Mouse (Mus musculus) adipose tissue, adult 10 weeks (tissue): ENCODE data around the gene Sult2a7. TPM values are rescaled to one million over a fixed set of nuclear protein-coding genes. Genes with fewer than 3 reads are reported as not detected.

Experiments used
- polyA plus RNA-seq: library from polyadenylated mRNA; stranded (reverse); fragments of 350-450 nt; fragmentation: Illumina TruSeq; extraction: RNeasy Lipid Tissue Mini Kit (QIAGEN cat#74804); gene quantifications from one replicate; pipeline ENCODE4 v1.2.3, GENCODE M21; 2014; ENCODE audit warnings: low read depth, low replicate concordance

Sult2a7 gene
- polyA plus RNA-seq: not detected

DNA sequence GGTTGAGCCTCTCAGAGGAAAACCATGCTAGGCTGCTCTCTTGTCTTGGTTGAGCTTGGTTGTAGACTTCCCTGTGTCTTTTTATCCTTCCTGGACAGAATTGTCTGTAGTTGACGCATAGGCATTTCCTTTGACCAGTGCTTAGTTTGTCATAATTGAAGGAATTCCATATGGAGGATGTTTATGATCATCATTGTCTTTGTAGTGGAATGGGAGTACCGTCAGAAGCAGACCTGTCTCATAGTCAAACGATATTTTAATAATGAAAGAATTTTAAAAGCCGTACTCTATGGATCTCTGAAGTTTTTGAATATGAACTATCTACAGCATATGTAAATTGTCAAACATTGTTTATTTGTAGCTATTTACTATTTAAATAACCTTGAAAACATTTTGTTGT is at the start of gene Sult2a7:
Sult2a7 (minus strand) TSS at position 101 of the 400 bp plus-strand sequence.

DNA sequence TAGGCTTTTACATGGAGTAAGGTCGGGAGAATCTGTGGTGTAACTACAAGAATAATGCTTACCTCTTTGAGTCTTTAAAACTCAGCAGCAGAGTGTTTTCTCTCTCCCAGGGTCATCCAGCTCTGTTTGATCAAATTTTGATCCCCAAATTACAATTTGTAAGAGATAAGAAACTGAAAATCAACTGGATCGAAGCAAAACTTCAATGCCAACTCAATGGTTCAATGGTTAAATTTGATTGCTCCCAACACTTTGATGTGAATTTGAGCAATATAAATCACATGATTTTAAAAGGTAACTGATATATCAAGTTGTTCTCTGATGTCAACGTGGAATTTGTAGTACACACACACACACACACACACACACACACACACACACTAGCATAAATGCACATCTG is 47.5 kb downstream of the Sult2a7 start, which contains the start of gene Sult2a8:
Sult2a8 (minus strand) TSS at position 236 of the 400 bp plus-strand sequence.

Other genes with a start within 250 kb of the Sult2a7 start
- gene Sult2a6, start 239.4 kb downstream of the Sult2a7 start, polyA plus RNA-seq: not detected
- not detected for gene Obox8, start 160.7 kb downstream of the Sult2a7 start, polyA plus RNA-seq
- not detected for gene Sult2a8, start 47.5 kb downstream of the Sult2a7 start, polyA plus RNA-seq
- 0.06 TPM for gene Vmn1r90, start 69.3 kb upstream of the Sult2a7 start, polyA plus RNA-seq
- not detected for gene Obox7, start 165.3 kb upstream of the Sult2a7 start, polyA plus RNA-seq